Mouse (Mus musculus) thymus, adult 2 months (tissue): ENCODE data around the gene Ksr2. TPM values are rescaled to one million over a fixed set of nuclear protein-coding genes. Genes with fewer than 3 reads are reported as not detected.

Experiments used
- DNase-seq: peaks from one replicate; pipeline ENCODE4 v3.0.0; 2021
- H3K27ac ChIP-seq: fragments of 200-500 bp; 2 replicates; pipeline ENCODE4 v1.5.1; 2012; ENCODE audit warnings: low read length, control low read depth; ENCODE audit not compliant: control insufficient read depth, insufficient read depth
- H3K27me3 ChIP-seq: fragments of 200-500 bp; 2 replicates; pipeline ENCODE4 v1.6.1; 2012; ENCODE audit warnings: mild to moderate bottlenecking, low read length, moderate library complexity, mixed read lengths; ENCODE audit not compliant: control insufficient read depth, insufficient read depth
- H3K36me3 ChIP-seq: fragments of 200-500 bp; 2 replicates; pipeline ENCODE4 v1.6.1; 2012; ENCODE audit warnings: mild to moderate bottlenecking, low read length, moderate library complexity; ENCODE audit not compliant: control insufficient read depth, insufficient read depth
- H3K4me1 ChIP-seq: fragments of 200-500 bp; replicated peaks from 2 replicates; pipeline ENCODE4 v1.6.1; 2012; ENCODE audit warnings: low read length; ENCODE audit not compliant: control insufficient read depth, insufficient read depth
- H3K4me3 ChIP-seq: fragments of 200-500 bp; 2 replicates; pipeline ENCODE4 v1.5.1; 2012; ENCODE audit warnings: mild to moderate bottlenecking, low read length, control low read depth, moderate library complexity; ENCODE audit not compliant: control insufficient read depth, insufficient read depth
- CTCF ChIP-seq: fragments of 200-500 bp; IDR thresholded peaks from 2 replicates; pipeline ENCODE4 v1.5.1; 2012; ENCODE audit warnings: mild to moderate bottlenecking, control low read depth, low read length, moderate library complexity, borderline replicate concordance; ENCODE audit not compliant: control insufficient read depth, poor library complexity, insufficient read depth; ENCODE audit errors: extremely low read depth
- POLR2A ChIP-seq: fragments of 200-500 bp; IDR thresholded peaks from 2 replicates; pipeline ENCODE4 v1.6.1; 2012; ENCODE audit warnings: mild to moderate bottlenecking, low read length, control low read depth, moderate library complexity; ENCODE audit not compliant: control insufficient read depth, poor library complexity, insufficient read depth; ENCODE audit errors: extremely low read depth
- WGBS: fragments of 180-500 bp; shearing (Covaris S2); methylation state at CpG from one replicate; pipeline ENCODE4 v1.1.7; 2018; 5-methylcytosine and 5-hydroxymethylcytosine counted together
- polyA plus RNA-seq: library from polyadenylated mRNA; depleted of rRNA; stranded (reverse); fragments of >200 nt; gene quantifications from 2 replicates; pipeline ENCODE4 v1.2.3, GENCODE M21; 2012

The Ksr2 gene
- polyA plus RNA-seq, 1 experiment: 0.54 TPM

- no peak overlapping the region for H3K27ac ChIP-seq
- H3K4me3 ChIP-seq: no peak overlapping the region
- no peak for TF ChIP-seq CTCF
- TF ChIP-seq POLR2A: no peak
- no peaks in the 10 kb centered on the region for H3K27me3 ChIP-seq
- no peak for DNase-seq
- H3K36me3 ChIP-seq: no peaks in the 10 kb centered on the region
- no peaks in the 10 kb centered on the region for H3K4me1 ChIP-seq
- WGBS: 89% methylated on average over 8 of the region's 8 CpGs
Measured at GRCm38 (mm10) chr5:117455546-117455945, 41.7 kb downstream of the Ksr2 start.

GRCm38 (mm10) chr5:117457121-117457520 is 43.3 kb downstream of the Ksr2 start:
- DNase-seq: no peak
- TF ChIP-seq POLR2A: no peak
- TF ChIP-seq CTCF: no peak
- Histone ChIP-seq H3K4me3 (no peak overlapping the region), H3K27me3 (no peaks in the 10 kb centered on the region), H3K36me3 (no peaks in the 10 kb centered on the region), H3K4me1 (no peaks in the 10 kb centered on the region), H3K27ac (no peak overlapping the region)
- WGBS: 91% methylated on average over 9 of the region's 9 CpGs

GRCm38 (mm10) chr5:117457583-117457982 is 43.8 kb downstream of the Ksr2 start:
- 93% methylated on average over 8 of the region's 8 CpGs for WGBS
- no peak for DNase-seq
- Histone ChIP-seq H3K4me1 (no peaks in the 10 kb centered on the region), H3K27me3 (no peaks in the 10 kb centered on the region), H3K4me3 (no peak overlapping the region), H3K27ac (no peak overlapping the region), H3K36me3 (no peaks in the 10 kb centered on the region)
- TF ChIP-seq CTCF (no peak), POLR2A (no peak)

GRCm38 (mm10) chr5:117458899-117459298 is 45.1 kb downstream of the Ksr2 start:
- WGBS: 91% methylated on average over 9 of the region's 9 CpGs
- no peak for TF ChIP-seq POLR2A
- TF ChIP-seq CTCF: no peak

GRCm38 (mm10) chr5:117460261-117460660 is 46.5 kb downstream of the Ksr2 start:
- Histone ChIP-seq H3K4me3 (no peak overlapping the region), H3K4me1 (no peaks in the 10 kb centered on the region), H3K27ac (no peak overlapping the region), H3K27me3 (no peaks in the 10 kb centered on the region), H3K36me3 (no peaks in the 10 kb centered on the region)
- TF ChIP-seq CTCF (no peak), POLR2A (no peak)
- DNase-seq: no peak
- 96% methylated on average over 14 of the region's 14 CpGs for WGBS

More at GRCm38 (mm10) chr5:117458899-117459298, 45.1 kb downstream of the Ksr2 start:
- Histone ChIP-seq H3K36me3 (no peaks in the 10 kb centered on the region), H3K4me1 (no peaks in the 10 kb centered on the region), H3K27me3 (no peaks in the 10 kb centered on the region), H3K4me3 (no peak overlapping the region), H3K27ac (no peak overlapping the region)
- no peak for DNase-seq

- TF ChIP-seq CTCF: no peak
- Histone ChIP-seq H3K4me3 (no peak overlapping the region), H3K36me3 (no peaks in the 10 kb centered on the region), H3K4me1 (no peaks in the 10 kb centered on the region), H3K27ac (no peak overlapping the region), H3K27me3 (no peaks in the 10 kb centered on the region; the same call in 1 of the 2 replicates)
- WGBS: 56% methylated on average over 12 of the region's 12 CpGs
- DNase-seq: no peak
Measured at GRCm38 (mm10) chr5:117467052-117467451, 53.3 kb downstream of the Ksr2 start.

GRCm38 (mm10) chr5:117468961-117469360 is 55.2 kb downstream of the Ksr2 start:
- Histone ChIP-seq H3K4me3 (no peak overlapping the region), H3K27ac (no peak overlapping the region), H3K36me3 (no peaks in the 10 kb centered on the region), H3K27me3 (no peaks in the 10 kb centered on the region; the same call in 1 of the 2 replicates), H3K4me1 (no peaks in the 10 kb centered on the region)
- 66% methylated on average over 4 of the region's 4 CpGs for WGBS
- TF ChIP-seq POLR2A (no peak), CTCF (no peak)
- no peak for DNase-seq
